Mouse (Mus musculus): ENCODE data around the gene Cpeb3. TPM values are rescaled to one million over a fixed set of nuclear protein-coding genes. Genes with fewer than 3 reads are reported as not detected.
"Not testable (repeated sequence)": the region's sequence is repeated elsewhere in the genome, so short reads cannot be mapped to it uniquely, and the experiment has no call there.

Gene Cpeb3
- polyA plus RNA-seq, 1 experiment from 2014 or later: 13.3 TPM

GRCm38 (mm10) chr19:37210457-37210856, 2.1 kb upstream of the Cpeb3 start:
- Histone ChIP-seq H3K9ac (replicated peaks; ENCODE audit: low read depth, low read length) (no peak overlapping the region), H3K36me3 (ENCODE audit: control insufficient read depth, insufficient read depth, low read length) (peaks cover 5% of the 10 kb centered on the region), H3K27me3 (ENCODE audit: control insufficient read depth, insufficient read depth, low read length) (no peaks in the 10 kb centered on the region), H3K9me3 (ENCODE audit: control insufficient read depth, low read length) (no peaks in the 10 kb centered on the region), H3K27ac (ENCODE audit: low read depth, low read length) (no peak overlapping the region), H3K4me1 (ENCODE audit: control insufficient read depth, insufficient read depth, low read length) (peaks cover 15% of the 10 kb centered on the region), H3K4me3 (ENCODE audit: low read depth, low read length) (no peak overlapping the region), H3K4me2 (ENCODE audit: low read depth, low read length) (no peak overlapping the region)
- no peak for ATAC-seq (ENCODE audit: low read depth)
- WGBS: 97% methylated on average over 4 of the region's 4 CpGs

GRCm38 (mm10) chr19:37209467-37210128, 1.2 kb upstream of the Cpeb3 start:
- WGBS: 89% methylated on average over 8 of the region's 8 CpGs
- Histone ChIP-seq H3K9ac (replicated peaks; ENCODE audit: low read depth, low read length) (no peak overlapping the region), H3K4me1 (ENCODE audit: control insufficient read depth, insufficient read depth, low read length) (peaks cover 15% of the 10 kb centered on the region), H3K27me3 (ENCODE audit: control insufficient read depth, insufficient read depth, low read length) (no peaks in the 10 kb centered on the region), H3K36me3 (ENCODE audit: control insufficient read depth, insufficient read depth, low read length) (peaks cover 5% of the 10 kb centered on the region), H3K9me3 (ENCODE audit: control insufficient read depth, low read length) (no peaks in the 10 kb centered on the region), H3K4me3 (ENCODE audit: low read depth, low read length) (no peak overlapping the region), H3K27ac (ENCODE audit: low read depth, low read length) (no peak overlapping the region), H3K4me2 (ENCODE audit: low read depth, low read length) (peak overlapping the region; percentile 91; the same call in 1 of the 2 replicates)
- ATAC-seq (ENCODE audit: low read depth): no peak

- Histone ChIP-seq H3K27ac (ENCODE audit: low read depth, low read length) (no peak overlapping the region), H3K4me3 (ENCODE audit: low read depth, low read length) (peak overlapping the region; percentile 99; the same call in 1 of the 2 replicates), H3K9me3 (ENCODE audit: control insufficient read depth, low read length) (no peaks in the 10 kb centered on the region), H3K9ac (replicated peaks; ENCODE audit: low read depth, low read length) (no peak overlapping the region), H3K27me3 (ENCODE audit: control insufficient read depth, insufficient read depth, low read length) (no peaks in the 10 kb centered on the region), H3K4me2 (ENCODE audit: low read depth, low read length) (peak overlapping the region; percentile 91), H3K36me3 (ENCODE audit: control insufficient read depth, insufficient read depth, low read length) (peaks cover 5% of the 10 kb centered on the region), H3K4me1 (ENCODE audit: control insufficient read depth, insufficient read depth, low read length) (peaks cover 15% of the 10 kb centered on the region)
- 74% methylated on average over 7 of the region's 7 CpGs for WGBS
- ATAC-seq (ENCODE audit: low read depth): no peak
Measured at GRCm38 (mm10) chr19:37208986-37209385, 585 bp upstream of the Cpeb3 start.

GRCm38 (mm10) chr19:37207303-37208175, 862 bp downstream of the Cpeb3 start, which contains the start of gene March5:
March5 (plus strand) TSS chr19:37207543.
- Histone ChIP-seq H3K9me3 (ENCODE audit: control insufficient read depth, low read length) (no peaks in the 10 kb centered on the region), H3K9ac (replicated peaks; ENCODE audit: low read depth, low read length) (peak within 1 kb of the TSS; percentile 96), H3K4me3 (ENCODE audit: low read depth, low read length) (peak within 1 kb of the TSS; percentile 99), H3K4me2 (ENCODE audit: low read depth, low read length) (peak within 1 kb of the TSS; percentile 91), H3K27ac (ENCODE audit: low read depth, low read length) (peak within 1 kb of the TSS; percentile 80), H3K4me1 (ENCODE audit: control insufficient read depth, insufficient read depth, low read length) (peaks cover 15% of the 10 kb centered on the region), H3K27me3 (ENCODE audit: control insufficient read depth, insufficient read depth, low read length) (no peaks in the 10 kb centered on the region), H3K36me3 (ENCODE audit: control insufficient read depth, insufficient read depth, low read length) (peaks cover 5% of the 10 kb centered on the region)
- under 1% methylated on average over 82 of the region's 94 CpGs for WGBS
- peak; percentile 99 for ATAC-seq (ENCODE audit: low read depth)

- Histone ChIP-seq H3K9ac (replicated peaks; ENCODE audit: low read depth, low read length) (peak overlapping the region; percentile 96), H3K36me3 (ENCODE audit: control insufficient read depth, insufficient read depth, low read length) (peaks cover 5% of the 10 kb centered on the region), H3K27ac (ENCODE audit: low read depth, low read length) (peak overlapping the region; percentile 80), H3K27me3 (ENCODE audit: control insufficient read depth, insufficient read depth, low read length) (no peaks in the 10 kb centered on the region), H3K4me3 (ENCODE audit: low read depth, low read length) (peak overlapping the region; percentile 99), H3K9me3 (ENCODE audit: control insufficient read depth, low read length) (no peaks in the 10 kb centered on the region), H3K4me2 (ENCODE audit: low read depth, low read length) (peak overlapping the region; percentile 91), H3K4me1 (ENCODE audit: control insufficient read depth, insufficient read depth, low read length) (peaks cover 15% of the 10 kb centered on the region)
- WGBS: under 1% methylated on average over 41 of the region's 47 CpGs
- peak; percentile 79 for ATAC-seq (ENCODE audit: low read depth)
Measured at GRCm38 (mm10) chr19:37206641-37207302, 1.6 kb downstream of the Cpeb3 start.

GRCm38 (mm10) chr19:37205155-37205554, 3.2 kb downstream of the Cpeb3 start:
- H3K9ac ChIP-seq (replicated peaks; ENCODE audit: low read depth, low read length); H3K36me3 ChIP-seq (ENCODE audit: control insufficient read depth, insufficient read depth, low read length); H3K4me2 ChIP-seq (ENCODE audit: low read depth, low read length); ATAC-seq (ENCODE audit: low read depth); H3K4me3 ChIP-seq (ENCODE audit: low read depth, low read length); H3K27ac ChIP-seq (ENCODE audit: low read depth, low read length); H3K9me3 ChIP-seq (ENCODE audit: control insufficient read depth, low read length); H3K27me3 ChIP-seq (ENCODE audit: control insufficient read depth, insufficient read depth, low read length): not testable (repeated sequence)
- peaks cover 15% of the 10 kb centered on the region for H3K4me1 ChIP-seq (ENCODE audit: control insufficient read depth, insufficient read depth, low read length)

- ATAC-seq (ENCODE audit: low read depth): no peak
- Histone ChIP-seq H3K36me3 (ENCODE audit: control insufficient read depth, insufficient read depth, low read length) (no peaks in the 10 kb centered on the region), H3K9me3 (ENCODE audit: control insufficient read depth, low read length) (no peaks in the 10 kb centered on the region), H3K27ac (ENCODE audit: low read depth, low read length) (no peak overlapping the region), H3K4me2 (ENCODE audit: low read depth, low read length) (no peak overlapping the region), H3K27me3 (ENCODE audit: control insufficient read depth, insufficient read depth, low read length) (no peaks in the 10 kb centered on the region), H3K4me1 (ENCODE audit: control insufficient read depth, insufficient read depth, low read length) (peaks cover under 1% of the 10 kb centered on the region; the same call in 1 of the 2 replicates), H3K9ac (replicated peaks; ENCODE audit: low read depth, low read length) (no peak overlapping the region), H3K4me3 (ENCODE audit: low read depth, low read length) (no peak overlapping the region)
- 75% methylated on average over 1 of the region's 1 CpGs for WGBS
Measured at GRCm38 (mm10) chr19:37203371-37203770, 5.0 kb downstream of the Cpeb3 start.

GRCm38 (mm10) chr19:37199889-37200288, 8.5 kb downstream of the Cpeb3 start:
- Histone ChIP-seq H3K36me3 (ENCODE audit: control insufficient read depth, insufficient read depth, low read length) (no peaks in the 10 kb centered on the region), H3K9me3 (ENCODE audit: control insufficient read depth, low read length) (no peaks in the 10 kb centered on the region), H3K4me3 (ENCODE audit: low read depth, low read length) (no peak overlapping the region), H3K4me1 (ENCODE audit: control insufficient read depth, insufficient read depth, low read length) (no peaks in the 10 kb centered on the region), H3K4me2 (ENCODE audit: low read depth, low read length) (no peak overlapping the region), H3K9ac (replicated peaks; ENCODE audit: low read depth, low read length) (no peak overlapping the region), H3K27me3 (ENCODE audit: control insufficient read depth, insufficient read depth, low read length) (no peaks in the 10 kb centered on the region), H3K27ac (ENCODE audit: low read depth, low read length) (no peak overlapping the region)
- no peak for ATAC-seq (ENCODE audit: low read depth)
- 76% methylated on average over 2 of the region's 2 CpGs for WGBS
